Comparison of ENCODE assay signal across 8 mouse cellular contexts in the genomic region with DNA sequence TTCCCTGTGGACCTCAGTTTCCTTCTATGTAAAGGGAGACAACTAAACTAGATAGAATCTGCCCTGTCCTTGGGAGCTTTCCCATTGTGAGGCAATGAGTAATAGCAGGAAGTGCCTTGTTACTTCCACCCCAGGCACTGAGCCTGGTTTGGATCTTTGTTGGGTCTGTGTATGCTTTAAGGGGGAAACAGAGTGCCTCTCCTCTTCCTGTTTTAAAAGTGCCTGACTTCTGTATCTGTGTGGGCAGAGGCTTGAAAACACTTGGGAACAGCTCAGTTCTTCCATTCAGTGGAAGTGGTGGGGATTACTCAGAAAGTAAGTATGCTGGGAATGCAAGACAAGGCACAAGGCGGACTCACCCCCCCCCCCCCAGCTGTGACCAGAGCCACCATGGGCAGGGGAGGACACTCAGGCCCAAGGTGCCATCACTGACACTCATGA. TPM values are rescaled to one million over a fixed set of nuclear protein-coding genes. Genes with fewer than 3 reads are reported as not detected.
DNase-seq lines count a peak whose midpoint lies in the region; TF ChIP-seq lines count a peak whose summit lies in the region.

No protein-coding gene starts in this region.

- no peaks in the 10 kb centered on the region for H3K27me3 ChIP-seq in heart, adult 2 months (ENCODE audit: control insufficient read depth, insufficient read depth, low read length)

- no peak; the same call in 1 of the 2 replicates for TF ChIP-seq POLR2A in heart, adult 2 months (IDR thresholded peaks at IDR 0.05; ENCODE audit: insufficient read depth, low read depth, low read length)

- peaks cover 61% of the 10 kb centered on the region for H3K36me3 ChIP-seq in heart, adult 2 months (ENCODE audit: control insufficient read depth, insufficient read depth, low read length)

- 18% methylated on average over 1 of the region's 1 CpGs for WGBS in heart, adult 2 months

- TF ChIP-seq CTCF in heart, adult 2 months (IDR thresholded peaks at IDR 0.05): no peak

- DNase-seq in kidney, adult 11 months: peak; percentile 62
- no peak for DNase-seq in kidney, adult 18-20 months
- peak in 1 of 2 experiments; percentile 59 for DNase-seq in heart, adult 2 months
- DNase-seq in kidney, postnatal 36 days: peak; percentile 44 to 72
- peak; percentile 57 for DNase-seq in skeletal muscle tissue, adult 2 months (ENCODE audit: low read depth, low spot score)
- no peak for DNase-seq in left cerebral cortex, adult 8-10 months (ENCODE audit: low spot score in 2 of 2)
- no peak for DNase-seq in layer of hippocampus, adult 8-10 months (ENCODE audit: low spot score in 2 of 2)
- DNase-seq in thymus, postnatal 36 days: no peak

- TF ChIP-seq EP300 in heart, adult 2 months (IDR thresholded peaks at IDR 0.05; ENCODE audit: insufficient read depth, low read depth, low read length): no peak

- H3K4me1 ChIP-seq in heart, adult 2 months (ENCODE audit: control insufficient read depth, insufficient read depth, low read length): peaks cover 36% of the 10 kb centered on the region

- intact Hi-C loops in heart, adult 2 months (cut with DNase I): no loop called here

- no peak overlapping the region; the same call in 1 of the 2 replicates for H3K9ac ChIP-seq in heart, adult 2 months (ENCODE audit: low read depth, low read length)

- no peak overlapping the region for H3K4me3 ChIP-seq in heart, adult 2 months

- H3K79me2 ChIP-seq in heart, adult 2 months (replicated peaks; ENCODE audit: control insufficient read depth, insufficient read depth, low read length): no peaks in the 10 kb centered on the region; the same call in 1 of the 2 replicates

- peak overlapping the region; percentile 88 for H3K27ac ChIP-seq in heart, adult 2 months

RNA-seq across cellular contexts. Expression of a gene that starts 25.8 kb away (rescaled TPM):
- 100 to 1,000 TPM; 330 to 373 TPM for total RNA-seq in heart, adult 2 months (2021)
- polyA plus RNA-seq in heart, adult 2 months (2012; rRNA removed): 213 and 279 TPM in 2 replicates
- 10 to 100 TPM; 13.5 to 20.3 (median 16.0) TPM for total RNA-seq in left cerebral cortex, adult 8-10 months (2022)
- total RNA-seq in layer of hippocampus, adult 8-10 months (2022): 10 to 100 TPM in 2 of 4 experiments, 1 to 10 TPM in 2; 7.9 to 19.0 (median 12.0) TPM

Comparison
In these comparisons a context has a peak if more than half of its experiments do, and no peak if none do; other contexts are left out.
1. DNase-seq: peak in kidney, adult 11 months (single experiment), kidney, postnatal 36 days (2 of 2) and skeletal muscle tissue, adult 2 months (single experiment); none in kidney, adult 18-20 months (single experiment), left cerebral cortex, adult 8-10 months (0 of 2), layer of hippocampus, adult 8-10 months (0 of 2) and thymus, postnatal 36 days (0 of 2).
2. RNA of a gene that starts 25.8 kb away (total RNA-seq): 330 to 373 TPM in heart, adult 2 months; 13.5 to 20.3 TPM in left cerebral cortex, adult 8-10 months and 7.9 to 19.0 TPM in layer of hippocampus, adult 8-10 months; every median in the first group is over 10 times any median in the second.